Mouse (Mus musculus): ENCODE results near the gene Slc16a10. TPM values are rescaled to one million over a fixed set of nuclear protein-coding genes. Genes with fewer than 3 reads are reported as not detected.

The Slc16a10 gene
- polyA plus RNA-seq, 1 experiment from 2014 or later: 5.0 TPM

DNA sequence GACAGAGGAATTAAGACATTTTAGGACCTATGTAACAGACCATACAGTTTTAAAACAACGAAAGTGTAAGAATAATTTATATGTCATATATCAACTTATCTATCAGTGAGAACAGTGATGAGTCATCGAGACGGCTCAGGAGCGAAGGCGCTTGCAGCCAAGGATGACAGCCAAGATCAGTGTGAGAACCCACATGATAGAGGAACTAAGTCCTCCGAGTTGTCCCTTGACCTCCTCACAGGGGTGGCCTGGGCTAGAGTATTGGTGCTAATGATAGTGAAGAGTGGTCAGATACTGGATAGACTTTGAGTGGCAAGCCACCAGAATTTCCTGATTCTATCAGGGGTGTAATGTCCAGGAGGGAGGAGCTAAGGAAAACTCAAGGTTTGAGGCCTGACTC is 68.5 kb downstream of the Slc16a10 start:
- Histone ChIP-seq H3K27me3 (replicated peaks) (no peaks in the 10 kb centered on the region), H3K27ac (no peak overlapping the region), H3K9ac (no peak overlapping the region), H3K4me2 (replicated peaks) (no peak overlapping the region), H3K9me3 (no peaks in the 10 kb centered on the region), H3K4me1 (peaks cover 6% of the 10 kb centered on the region), H3K4me3 (no peak overlapping the region), H3K36me3 (no peaks in the 10 kb centered on the region)
- 93% methylated on average over 6 of the region's 6 CpGs for WGBS
- no peak for ATAC-seq (ENCODE audit: low FRiP score, low read depth)

GRCm38 (mm10) chr10:40070684-40071083 is 71.4 kb downstream of the Slc16a10 start:
- Histone ChIP-seq H3K4me2 (replicated peaks) (no peak overlapping the region), H3K9ac (no peak overlapping the region), H3K27me3 (replicated peaks) (no peaks in the 10 kb centered on the region), H3K4me3 (no peak overlapping the region), H3K27ac (no peak overlapping the region), H3K9me3 (no peaks in the 10 kb centered on the region), H3K4me1 (peaks cover 6% of the 10 kb centered on the region), H3K36me3 (no peaks in the 10 kb centered on the region)
- WGBS: 37% methylated on average over 9 of the region's 9 CpGs
- ATAC-seq (ENCODE audit: low FRiP score, low read depth): no peak

GRCm38 (mm10) chr10:40069270-40069669 is 72.8 kb downstream of the Slc16a10 start:
- no peak for ATAC-seq (ENCODE audit: low FRiP score, low read depth)

GRCm38 (mm10) chr10:40068595-40068994 is 73.5 kb downstream of the Slc16a10 start:
- 69% methylated on average over 10 of the region's 10 CpGs for WGBS
- H3K36me3 ChIP-seq: no peaks in the 10 kb centered on the region
- no peaks in the 10 kb centered on the region for H3K27me3 ChIP-seq (replicated peaks)
- peaks cover 6% of the 10 kb centered on the region for H3K4me1 ChIP-seq
- no peak overlapping the region for H3K9ac ChIP-seq
- H3K9me3 ChIP-seq: no peaks in the 10 kb centered on the region
- no peak overlapping the region for H3K27ac ChIP-seq
- ATAC-seq (ENCODE audit: low FRiP score, low read depth): no peak
- no peak overlapping the region for H3K4me3 ChIP-seq
- H3K4me2 ChIP-seq (replicated peaks): no peak overlapping the region

More at GRCm38 (mm10) chr10:40069270-40069669, 72.8 kb downstream of the Slc16a10 start:
- 64% methylated on average over 4 of the region's 4 CpGs for WGBS
- Histone ChIP-seq H3K4me1 (peaks cover 6% of the 10 kb centered on the region), H3K9ac (no peak overlapping the region), H3K36me3 (no peaks in the 10 kb centered on the region), H3K4me3 (no peak overlapping the region), H3K4me2 (replicated peaks) (no peak overlapping the region), H3K9me3 (no peaks in the 10 kb centered on the region), H3K27me3 (replicated peaks) (no peaks in the 10 kb centered on the region), H3K27ac (no peak overlapping the region)

GRCm38 (mm10) chr10:40067529-40067928 is 74.5 kb downstream of the Slc16a10 start:
- no peaks in the 10 kb centered on the region for H3K9me3 ChIP-seq
- H3K27ac ChIP-seq: no peak overlapping the region
- peaks cover 6% of the 10 kb centered on the region for H3K4me1 ChIP-seq
- no peak for ATAC-seq (ENCODE audit: low FRiP score, low read depth)
- H3K4me2 ChIP-seq (replicated peaks): no peak overlapping the region
- no peaks in the 10 kb centered on the region for H3K27me3 ChIP-seq (replicated peaks)
- H3K36me3 ChIP-seq: no peaks in the 10 kb centered on the region
- H3K4me3 ChIP-seq: no peak overlapping the region
- H3K9ac ChIP-seq: no peak overlapping the region
- 13% methylated on average over 1 of the region's 1 CpGs for WGBS

DNA sequence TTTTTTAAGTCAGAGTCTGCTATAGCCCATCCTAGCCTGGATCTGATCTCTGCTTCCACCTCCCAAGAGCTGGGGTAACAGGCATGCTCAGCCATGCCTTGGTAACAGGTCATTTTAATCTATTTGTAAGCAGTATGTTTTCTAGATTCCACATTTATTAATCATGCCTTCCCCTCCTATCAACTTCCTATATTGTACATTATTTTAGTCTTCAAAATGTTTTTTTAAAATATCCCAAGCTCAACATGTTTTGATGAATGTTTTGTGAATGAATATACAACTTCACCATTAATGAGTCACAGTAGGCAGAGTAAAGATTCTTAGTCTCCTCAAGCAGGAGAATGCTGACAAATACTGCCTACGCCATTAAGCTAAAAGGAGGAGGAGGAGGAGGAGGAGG is 75.0 kb downstream of the Slc16a10 start:
- no peak for ATAC-seq (ENCODE audit: low FRiP score, low read depth)
- WGBS: 20% methylated on average over 1 of the region's 1 CpGs
- Histone ChIP-seq H3K9me3 (no peaks in the 10 kb centered on the region), H3K27ac (no peak overlapping the region), H3K4me3 (no peak overlapping the region), H3K27me3 (replicated peaks) (no peaks in the 10 kb centered on the region), H3K4me2 (replicated peaks) (no peak overlapping the region), H3K36me3 (no peaks in the 10 kb centered on the region), H3K4me1 (peaks cover 6% of the 10 kb centered on the region), H3K9ac (no peak overlapping the region)

- ATAC-seq (ENCODE audit: low FRiP score, low read depth): no peak
- H3K27ac ChIP-seq: no peak overlapping the region
- H3K36me3 ChIP-seq: no peaks in the 10 kb centered on the region
- H3K4me3 ChIP-seq: no peak overlapping the region
- H3K4me1 ChIP-seq: no peaks in the 10 kb centered on the region; the same call in 1 of the 2 replicates
- no peak overlapping the region for H3K9ac ChIP-seq
- no peak overlapping the region for H3K4me2 ChIP-seq (replicated peaks)
- no peaks in the 10 kb centered on the region for H3K9me3 ChIP-seq
- WGBS: 46% methylated on average over 3 of the region's 3 CpGs
- H3K27me3 ChIP-seq (replicated peaks): no peaks in the 10 kb centered on the region
Measured at GRCm38 (mm10) chr10:40065357-40065756, 76.7 kb downstream of the Slc16a10 start.

GRCm38 (mm10) chr10:40063291-40063890 is 78.7 kb downstream of the Slc16a10 start:
- Histone ChIP-seq H3K27me3 (replicated peaks) (no peaks in the 10 kb centered on the region), H3K4me1 (no peaks in the 10 kb centered on the region), H3K4me3 (no peak overlapping the region), H3K9ac (no peak overlapping the region), H3K27ac (no peak overlapping the region), H3K36me3 (no peaks in the 10 kb centered on the region), H3K4me2 (replicated peaks) (no peak overlapping the region), H3K9me3 (no peaks in the 10 kb centered on the region)
- WGBS: 19% methylated on average over 5 of the region's 5 CpGs
- ATAC-seq (ENCODE audit: low FRiP score, low read depth): no peak

DNA sequence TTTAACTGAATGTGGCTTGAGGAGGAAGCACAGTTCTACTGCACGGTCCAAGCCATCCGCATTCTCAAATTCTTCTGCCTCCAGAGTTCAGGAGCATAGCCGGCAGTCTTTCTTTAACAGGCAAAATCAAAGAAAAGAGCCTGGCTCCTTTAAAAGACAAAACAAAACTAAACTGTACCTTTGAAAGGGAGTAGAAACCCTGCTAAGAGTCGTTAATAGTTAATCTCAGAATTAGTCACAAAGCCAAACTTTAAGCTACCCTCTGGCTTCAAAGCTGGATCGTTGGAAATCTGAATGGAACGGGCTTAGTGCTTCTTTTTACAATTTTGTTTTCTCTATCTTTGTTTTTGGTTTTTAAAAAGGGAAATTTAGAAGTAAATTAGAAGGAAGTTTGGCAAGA is 79.2 kb downstream of the Slc16a10 start:
- Histone ChIP-seq H3K27me3 (replicated peaks) (no peaks in the 10 kb centered on the region), H3K27ac (no peak overlapping the region), H3K4me2 (replicated peaks) (no peak overlapping the region), H3K4me3 (no peak overlapping the region), H3K36me3 (no peaks in the 10 kb centered on the region), H3K9ac (no peak overlapping the region), H3K9me3 (no peaks in the 10 kb centered on the region), H3K4me1 (no peaks in the 10 kb centered on the region)
- WGBS: 33% methylated on average over 6 of the region's 6 CpGs
- no peak for ATAC-seq (ENCODE audit: low FRiP score, low read depth)

DNA sequence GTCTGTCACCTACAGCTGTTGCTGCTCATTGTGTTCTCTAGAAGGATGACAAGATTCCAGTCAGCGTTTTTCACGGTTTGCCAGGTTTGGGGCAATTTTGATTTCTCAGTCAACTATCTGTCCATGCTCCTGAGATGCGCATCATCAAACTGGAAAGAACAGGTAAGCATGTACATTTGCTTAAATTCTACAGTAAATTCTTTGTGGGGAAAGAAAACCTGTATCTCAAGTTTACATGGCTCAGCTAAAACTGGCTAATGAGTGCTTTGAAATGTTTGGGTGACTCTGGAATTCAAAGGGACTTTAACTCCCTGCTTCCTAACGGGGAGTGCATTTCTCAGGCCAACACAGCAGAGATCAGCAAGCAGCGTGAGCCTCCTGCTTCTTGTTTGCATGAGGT is 80.1 kb downstream of the Slc16a10 start:
- Histone ChIP-seq H3K27ac (no peak overlapping the region), H3K9ac (no peak overlapping the region), H3K27me3 (replicated peaks) (no peaks in the 10 kb centered on the region), H3K4me2 (replicated peaks) (no peak overlapping the region), H3K4me1 (no peaks in the 10 kb centered on the region), H3K36me3 (no peaks in the 10 kb centered on the region), H3K9me3 (no peaks in the 10 kb centered on the region), H3K4me3 (no peak overlapping the region)
- no peak for ATAC-seq (ENCODE audit: low FRiP score, low read depth)
- 84% methylated on average over 5 of the region's 5 CpGs for WGBS

DNA sequence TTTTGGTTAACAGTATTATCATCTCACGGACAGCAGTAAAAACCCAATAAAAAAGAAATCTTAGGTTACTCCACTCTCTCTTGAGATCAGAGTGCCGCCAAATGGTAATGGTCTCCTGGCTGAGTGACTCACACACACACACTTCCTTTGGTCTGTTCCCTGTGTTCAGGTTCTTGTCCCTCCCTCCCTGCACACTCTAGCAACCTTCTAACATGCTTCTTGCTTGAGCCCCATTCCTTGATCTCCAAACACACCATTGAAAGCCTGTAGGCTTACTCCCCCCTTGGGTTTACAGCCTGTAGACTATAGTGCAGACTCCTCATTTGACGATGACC is 83.3 kb downstream of the Slc16a10 start:
- 58% methylated on average over 3 of the region's 3 CpGs for WGBS
- H3K27ac ChIP-seq: no peak overlapping the region
- no peak overlapping the region for H3K4me3 ChIP-seq
- H3K27me3 ChIP-seq (replicated peaks): no peaks in the 10 kb centered on the region
- H3K36me3 ChIP-seq: no peaks in the 10 kb centered on the region
- no peak for ATAC-seq (ENCODE audit: low FRiP score, low read depth)
- no peaks in the 10 kb centered on the region for H3K9me3 ChIP-seq
- H3K9ac ChIP-seq: no peak overlapping the region
- H3K4me2 ChIP-seq (replicated peaks): no peak overlapping the region
- H3K4me1 ChIP-seq: no peaks in the 10 kb centered on the region

DNA sequence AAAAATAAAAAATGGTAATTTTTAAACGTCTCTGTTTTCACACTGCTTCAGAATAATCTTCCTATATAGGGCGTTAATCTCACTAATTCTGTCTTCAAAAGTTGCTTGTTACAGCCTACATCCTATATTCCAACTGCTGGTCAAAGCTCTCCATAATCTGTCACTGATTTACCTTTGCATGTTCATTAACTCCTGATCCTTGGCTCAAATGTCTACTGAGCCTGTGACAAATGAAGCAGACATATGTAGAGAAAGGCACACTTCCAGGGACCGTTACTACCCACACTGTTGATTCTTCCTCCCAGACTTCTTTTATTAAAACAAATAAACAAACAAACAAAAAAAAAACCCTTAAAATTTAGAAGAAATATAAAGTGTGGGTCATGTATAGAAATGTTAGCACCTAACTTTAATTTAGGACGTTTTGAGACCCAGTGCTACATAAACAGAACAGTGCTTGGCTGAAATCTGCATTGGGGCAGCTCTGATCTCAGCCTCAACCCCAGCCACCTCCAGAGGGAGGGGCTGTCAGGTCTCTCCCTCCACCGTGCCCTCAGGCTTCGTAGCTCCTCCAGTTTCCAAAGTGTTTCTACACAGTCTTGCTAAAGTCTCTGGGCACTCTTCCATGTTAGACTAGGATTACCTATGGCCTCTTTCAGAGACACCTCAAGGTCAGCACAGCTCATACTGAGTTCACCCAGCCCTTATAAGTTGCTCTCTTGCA is 83.8 kb downstream of the Slc16a10 start:
- no peak overlapping the region for H3K9ac ChIP-seq
- ATAC-seq (ENCODE audit: low FRiP score, low read depth): no peak
- no peak overlapping the region for H3K4me2 ChIP-seq (replicated peaks)
- no peak overlapping the region for H3K4me3 ChIP-seq
- no peak overlapping the region for H3K27ac ChIP-seq
- no peaks in the 10 kb centered on the region for H3K9me3 ChIP-seq
- no peaks in the 10 kb centered on the region for H3K27me3 ChIP-seq (replicated peaks)
- 62% methylated on average over 6 of the region's 6 CpGs for WGBS
- no peaks in the 10 kb centered on the region for H3K4me1 ChIP-seq
- H3K36me3 ChIP-seq: no peaks in the 10 kb centered on the region

DNA sequence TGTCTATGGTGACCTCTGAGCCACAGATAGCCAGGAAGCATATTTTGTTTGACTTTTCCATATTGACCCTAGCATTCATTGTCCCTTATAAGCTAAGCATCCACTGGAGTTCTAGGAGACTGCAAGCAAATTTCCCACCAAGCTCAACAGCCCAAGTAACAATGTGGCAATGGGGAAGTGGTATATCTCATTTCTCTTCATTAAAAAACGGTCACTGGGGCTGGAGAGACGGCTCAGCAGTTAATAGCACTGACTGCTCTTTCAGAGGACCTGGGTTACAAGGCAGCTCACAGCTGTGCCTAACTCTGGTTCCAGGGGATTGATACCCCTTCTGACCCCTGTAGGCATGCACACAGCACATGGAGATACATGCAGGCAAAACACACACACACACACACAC is 84.4 kb downstream of the Slc16a10 start:
- no peak for ATAC-seq (ENCODE audit: low FRiP score, low read depth)
- no peaks in the 10 kb centered on the region for H3K9me3 ChIP-seq

More for the DNA sequence above, 84.4 kb downstream of the Slc16a10 start:
- no peak overlapping the region for H3K27ac ChIP-seq
- H3K9ac ChIP-seq: no peak overlapping the region
- H3K27me3 ChIP-seq (replicated peaks): no peaks in the 10 kb centered on the region
- H3K36me3 ChIP-seq: no peaks in the 10 kb centered on the region
- no peak overlapping the region for H3K4me3 ChIP-seq
- 53% methylated on average over 2 of the region's 2 CpGs for WGBS
- no peaks in the 10 kb centered on the region for H3K4me1 ChIP-seq
- no peak overlapping the region for H3K4me2 ChIP-seq (replicated peaks)

All from neural tube, embryonic 12.5 days (tissue).